Mouse (Mus musculus) spleen, adult 2 months (tissue): ENCODE results near the gene Syce1.

Source experiments
- CTCF ChIP-seq: fragments of 200-500 bp; IDR thresholded peaks from 2 replicates; pipeline ENCODE4 v1.5.1; 2011; ENCODE audit warnings: mild to moderate bottlenecking, inconsistent platforms; ENCODE audit not compliant: insufficient read depth, insufficient read length, insufficient replicate concordance; ENCODE audit errors: extremely low read depth
- POLR2A ChIP-seq: fragments of 200-500 bp; IDR thresholded peaks from 2 replicates; pipeline ENCODE4 v1.6.1; 2011; ENCODE audit warnings: low read depth, low read length, inconsistent platforms

DNA sequence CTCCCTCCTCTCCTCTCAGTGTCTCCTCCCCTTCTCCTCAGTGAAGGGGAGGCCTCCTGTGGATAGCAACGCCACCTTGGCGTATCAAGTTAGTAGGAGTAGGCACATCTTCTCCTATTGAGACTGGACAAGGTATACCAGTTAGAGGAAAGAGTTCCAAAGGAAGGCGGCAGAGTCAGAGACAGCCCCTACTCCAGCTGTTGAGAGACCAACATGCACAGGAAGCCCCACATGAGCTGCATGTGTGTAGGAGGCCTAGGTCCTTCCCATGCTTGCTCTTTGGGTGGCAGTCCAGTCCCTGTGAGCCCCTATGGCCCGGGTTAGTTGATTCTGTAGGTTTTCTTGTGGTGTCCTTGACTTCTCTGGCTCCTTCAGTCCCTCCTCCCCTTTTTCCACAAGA is 45.7 kb upstream of the Syce1 start:
- TF ChIP-seq POLR2A (no peak), CTCF (no peak)
